Mouse (Mus musculus) intestine, embryonic 14.5 days (tissue): ENCODE results near the gene Macf1. TPM values are rescaled to one million over a fixed set of nuclear protein-coding genes. Genes with fewer than 3 reads are reported as not detected.
"Not testable (repeated sequence)": the region's sequence is repeated elsewhere in the genome, so short reads cannot be mapped to it uniquely, and the experiment has no call there.

Source experiments
- ATAC-seq: fragments of 200-750 bp; cut with Nextera tagmentation; replicated peaks from 2 replicates; pipeline ENCODE4 v1.8.0; 2017; ENCODE audit warnings: low read depth, moderate number of reproducible peaks, moderate TSS enrichment, moderate library complexity; ENCODE audit not compliant: low FRiP score, low TSS enrichment
- DNase-seq: peaks from one replicate; pipeline ENCODE4 v3.0.0-alpha.2; 2018; ENCODE audit warnings: low spot score
- H3K27ac ChIP-seq: fragments of 300-500 bp; sonication (generic); 2 replicates; pipeline ENCODE4 v1.5.1; 2014; ENCODE audit warnings: low read depth, mild to moderate bottlenecking, control low read depth
- H3K27me3 ChIP-seq: fragments of 300-500 bp; sonication (generic); replicated peaks from 2 replicates; pipeline ENCODE4 v1.6.1; 2014; ENCODE audit warnings: low read length, control low read depth; ENCODE audit not compliant: control insufficient read depth, insufficient read depth
- H3K36me3 ChIP-seq: fragments of 300-500 bp; sonication (generic); 2 replicates; pipeline ENCODE4 v1.6.1; 2014; ENCODE audit warnings: low read length, control low read depth; ENCODE audit not compliant: control insufficient read depth, insufficient read depth
- H3K4me1 ChIP-seq: fragments of 300-500 bp; sonication (generic); replicated peaks from 2 replicates; pipeline ENCODE4 v1.6.1; 2014; ENCODE audit warnings: low read length, control low read depth, mixed read lengths; ENCODE audit not compliant: control insufficient read depth, insufficient read depth
- H3K4me2 ChIP-seq: fragments of 300-500 bp; sonication (generic); 2 replicates; pipeline ENCODE4 v1.6.1; 2014; ENCODE audit warnings: low read length
- H3K4me3 ChIP-seq: fragments of 300-500 bp; sonication (generic); 2 replicates; pipeline ENCODE4 v1.5.1; 2014; ENCODE audit warnings: low read depth, low read length, control low read depth, mixed read lengths
- H3K9ac ChIP-seq: fragments of 300-500 bp; sonication (generic); 2 replicates; pipeline ENCODE4 v1.6.1; 2014; ENCODE audit warnings: mild to moderate bottlenecking, low read length
- H3K9me3 ChIP-seq: fragments of 300-500 bp; sonication (generic); 2 replicates; pipeline ENCODE4 v1.6.1; 2016; ENCODE audit warnings: low read length, control low read depth; ENCODE audit not compliant: control insufficient read depth
- WGBS: fragments of 180-500 bp; shearing (Covaris S2); extraction: QIAGEN DNeasy Blood & Tissue Kit; methylation state at CpG from one replicate; pipeline ENCODE4 v1.1.7; 2014; 5-methylcytosine and 5-hydroxymethylcytosine counted together
- polyA plus RNA-seq: library from polyadenylated mRNA; unstranded; fragments of >200 nt; fragmentation: Nextera tagmentation; extraction: Ambion mirVana; gene quantifications from 2 replicates; pipeline ENCODE4 v1.2.1, GENCODE M21; 2014

Gene Macf1
- polyA plus RNA-seq, 1 experiment from 2014 or later, result 64.7 TPM

- ATAC-seq, result no peak
- H3K27ac ChIP-seq, result no peak overlapping the region
- WGBS, result 23% methylated on average over 1 of the region's 1 CpGs
Observed at GRCm38 (mm10) chr4:123635428-123635827, 48.7 kb downstream of the Macf1 start.

GRCm38 (mm10) chr4:123634436-123634835 lies 49.7 kb downstream of the Macf1 start:
- ATAC-seq (no peak), DNase-seq (no peak)
- Histone ChIP-seq H3K4me3 (no peak overlapping the region), H3K36me3 (no peaks in the 10 kb centered on the region), H3K27ac (no peak overlapping the region; the same call in 1 of the 2 replicates), H3K4me2 (no peak overlapping the region), H3K9ac (no peak overlapping the region), H3K4me1 (peaks cover 11% of the 10 kb centered on the region), H3K27me3 (no peaks in the 10 kb centered on the region), H3K9me3 (0 out of 2 replicates have a peak, but pooled peaks cover 3% of the 10 kb centered on the region)
- 73% methylated on average over 3 of the region's 3 CpGs for WGBS

More at GRCm38 (mm10) chr4:123635428-123635827, 48.7 kb downstream of the Macf1 start:
- Histone ChIP-seq H3K4me1 (peaks cover 11% of the 10 kb centered on the region), H3K27me3 (no peaks in the 10 kb centered on the region), H3K36me3 (no peaks in the 10 kb centered on the region), H3K4me2 (no peak overlapping the region), H3K9ac (no peak overlapping the region), H3K4me3 (no peak overlapping the region), H3K9me3 (0 out of 2 replicates have a peak, but pooled peaks cover 3% of the 10 kb centered on the region)
- no peak for DNase-seq

GRCm38 (mm10) chr4:123633874-123634273 lies 50.3 kb downstream of the Macf1 start:
- no peak overlapping the region for H3K4me3 ChIP-seq
- ATAC-seq (no peak), DNase-seq (no peak)
- H3K27me3 ChIP-seq, result no peaks in the 10 kb centered on the region
- 62% methylated on average over 4 of the region's 4 CpGs for WGBS
- H3K36me3 ChIP-seq, result no peaks in the 10 kb centered on the region
- H3K4me1 ChIP-seq, result peaks cover 11% of the 10 kb centered on the region
- peak overlapping the region; percentile 38; the same call in 1 of the 2 replicates for H3K27ac ChIP-seq
- no peak overlapping the region for H3K9ac ChIP-seq
- H3K4me2 ChIP-seq, result no peak overlapping the region
- 0 out of 2 replicates have a peak, but pooled peaks cover 3% of the 10 kb centered on the region for H3K9me3 ChIP-seq

- Histone ChIP-seq H3K27ac (peak overlapping the region; percentile 38; the same call in 1 of the 2 replicates), H3K27me3 (no peaks in the 10 kb centered on the region), H3K9ac (no peak overlapping the region), H3K4me3 (no peak overlapping the region), H3K36me3 (no peaks in the 10 kb centered on the region), H3K4me2 (no peak overlapping the region), H3K9me3 (0 out of 2 replicates have a peak, but pooled peaks cover 3% of the 10 kb centered on the region), H3K4me1 (peaks cover 11% of the 10 kb centered on the region)
- DNase-seq (no peak), ATAC-seq (0 out of 2 replicates have a peak, but pooled peaks have one; percentile 43)
- 18% methylated on average over 3 of the region's 3 CpGs for WGBS
Observed at GRCm38 (mm10) chr4:123633370-123633769, 50.8 kb downstream of the Macf1 start.

- H3K27me3 ChIP-seq, H3K36me3 ChIP-seq, H3K4me2 ChIP-seq, H3K9ac ChIP-seq, H3K9me3 ChIP-seq, H3K27ac ChIP-seq, DNase-seq, ATAC-seq, H3K4me3 ChIP-seq: not testable (repeated sequence)
- H3K4me1 ChIP-seq, result peaks cover 11% of the 10 kb centered on the region
- 85% methylated on average over 5 of the region's 6 CpGs for WGBS
Observed at GRCm38 (mm10) chr4:123632116-123632515, 52.0 kb downstream of the Macf1 start.

GRCm38 (mm10) chr4:123631654-123632053 lies 52.5 kb downstream of the Macf1 start:
- no peak overlapping the region for H3K9ac ChIP-seq
- H3K9me3 ChIP-seq, result no peaks in the 10 kb centered on the region
- DNase-seq, result no peak
- H3K36me3 ChIP-seq, result no peaks in the 10 kb centered on the region
- ATAC-seq, result no peak
- H3K27me3 ChIP-seq, result no peaks in the 10 kb centered on the region
- no peak overlapping the region for H3K4me2 ChIP-seq
- H3K4me1 ChIP-seq, result peaks cover 11% of the 10 kb centered on the region
- no peak overlapping the region for H3K27ac ChIP-seq
- WGBS, result 81% methylated on average over 3 of the region's 3 CpGs
- no peak overlapping the region for H3K4me3 ChIP-seq

- H3K27me3 ChIP-seq, result no peaks in the 10 kb centered on the region
- no peak for DNase-seq
- H3K27ac ChIP-seq, result no peak overlapping the region
- no peaks in the 10 kb centered on the region for H3K36me3 ChIP-seq
- no peak for ATAC-seq
- no peak overlapping the region for H3K4me3 ChIP-seq
- 80% methylated on average over 5 of the region's 5 CpGs for WGBS
- H3K9ac ChIP-seq, result no peak overlapping the region
- no peak overlapping the region for H3K4me2 ChIP-seq
- H3K4me1 ChIP-seq, result peaks cover 21% of the 10 kb centered on the region
- no peaks in the 10 kb centered on the region for H3K9me3 ChIP-seq
Observed at GRCm38 (mm10) chr4:123627683-123628082, 56.5 kb downstream of the Macf1 start.

GRCm38 (mm10) chr4:123625332-123626072 lies 58.7 kb downstream of the Macf1 start:
- Histone ChIP-seq H3K4me2 (no peak overlapping the region), H3K4me3 (no peak overlapping the region), H3K9ac (no peak overlapping the region), H3K9me3 (no peaks in the 10 kb centered on the region), H3K4me1 (peaks cover 21% of the 10 kb centered on the region), H3K27ac (peak overlapping the region; percentile 5; the same call in 1 of the 2 replicates), H3K36me3 (no peaks in the 10 kb centered on the region), H3K27me3 (no peaks in the 10 kb centered on the region)
- ATAC-seq (no peak), DNase-seq (no peak)
- WGBS, result 80% methylated on average over 6 of the region's 6 CpGs

- no peak for ATAC-seq
- H3K9me3 ChIP-seq, result no peaks in the 10 kb centered on the region
- peak overlapping the region; percentile 5 for H3K27ac ChIP-seq
- no peaks in the 10 kb centered on the region for H3K27me3 ChIP-seq
- no peaks in the 10 kb centered on the region for H3K36me3 ChIP-seq
- H3K4me2 ChIP-seq, result no peak overlapping the region
- peaks cover 21% of the 10 kb centered on the region for H3K4me1 ChIP-seq
- 19% methylated on average over 5 of the region's 5 CpGs for WGBS
- H3K9ac ChIP-seq, result no peak overlapping the region
- no peak overlapping the region for H3K4me3 ChIP-seq
- DNase-seq, result no peak
Observed at GRCm38 (mm10) chr4:123624438-123624837, 59.7 kb downstream of the Macf1 start.
